Mouse (Mus musculus) cerebellum, adult 8-10 months (tissue): ENCODE data around the gene Lrrk2.
A peak's percentile ranks its signal among the peaks of the same experiment; 100 is the strongest.
"Not testable (repeated sequence)": the region's sequence is repeated elsewhere in the genome, so short reads cannot be mapped to it uniquely, and the experiment has no call there.

ENCODE experiments used
- DNase-seq: peaks from one replicate; pipeline ENCODE4 v3.0.0; 2022

Lrrk2 gene

GRCm38 (mm10) chr15:91693051-91693450, 20.1 kb downstream of the Lrrk2 start:
- DNase-seq = no peak

GRCm38 (mm10) chr15:91693856-91694255, 20.9 kb downstream of the Lrrk2 start:
- DNase-seq = no peak

GRCm38 (mm10) chr15:91700841-91701240, 27.9 kb downstream of the Lrrk2 start:
- DNase-seq = no peak

GRCm38 (mm10) chr15:91702991-91703715, 30.2 kb downstream of the Lrrk2 start:
- DNase-seq = peak; percentile 51

- no peak for DNase-seq
Measured at GRCm38 (mm10) chr15:91704091-91704490, 31.1 kb downstream of the Lrrk2 start.

- no peak for DNase-seq
Measured at GRCm38 (mm10) chr15:91709207-91710130, 36.5 kb downstream of the Lrrk2 start.

- no peak for DNase-seq
Measured at GRCm38 (mm10) chr15:91735216-91735922, 62.4 kb downstream of the Lrrk2 start.

GRCm38 (mm10) chr15:91736791-91737533, 64.0 kb downstream of the Lrrk2 start:
- DNase-seq = peak; percentile 33

- DNase-seq = no peak
Measured at GRCm38 (mm10) chr15:91738808-91739207, 65.8 kb downstream of the Lrrk2 start.

- DNase-seq = no peak
Measured at GRCm38 (mm10) chr15:91745501-91745900, 72.5 kb downstream of the Lrrk2 start.

GRCm38 (mm10) chr15:91752111-91752510, 79.1 kb downstream of the Lrrk2 start:
- peak; percentile 32 for DNase-seq

- DNase-seq = no peak
Measured at GRCm38 (mm10) chr15:91753378-91754080, 80.6 kb downstream of the Lrrk2 start.

GRCm38 (mm10) chr15:91754546-91754945, 81.6 kb downstream of the Lrrk2 start:
- peak; percentile 64 for DNase-seq

- DNase-seq = no peak
Measured at GRCm38 (mm10) chr15:91755756-91756155, 82.8 kb downstream of the Lrrk2 start.

- DNase-seq = no peak
Measured at GRCm38 (mm10) chr15:91772041-91772440, 99.1 kb downstream of the Lrrk2 start.

- no peak for DNase-seq
Measured at GRCm38 (mm10) chr15:91779166-91779565, 106.2 kb downstream of the Lrrk2 start.

GRCm38 (mm10) chr15:91781172-91781571, 108.2 kb downstream of the Lrrk2 start:
- DNase-seq = peak; percentile 38

GRCm38 (mm10) chr15:91788338-91788737, 115.4 kb downstream of the Lrrk2 start:
- no peak for DNase-seq

- no peak for DNase-seq
Measured at GRCm38 (mm10) chr15:91806463-91806862, 133.5 kb downstream of the Lrrk2 start.

- no peak for DNase-seq
Measured at GRCm38 (mm10) chr15:91835319-91835718, 162.3 kb downstream of the Lrrk2 start.

GRCm38 (mm10) chr15:91837965-91838364, 165.0 kb downstream of the Lrrk2 start, which contains the start of gene Smgc:
Smgc (plus strand) TSS chr15:91838265.
- no peak for DNase-seq

GRCm38 (mm10) chr15:91864130-91864529, 191.2 kb downstream of the Lrrk2 start:
- DNase-seq = not testable (repeated sequence)
